Mouse (Mus musculus) myocyte (in vitro differentiated cells): ENCODE data around the gene Adpgk.

Experiments used
- REST ChIP-seq: IDR thresholded peaks from one replicate; pipeline ENCODE4 v1.6.1; 2011; ENCODE audit warnings: mild to moderate bottlenecking, control low read depth, moderate library complexity; ENCODE audit not compliant: insufficient read depth, insufficient read length
- SRF ChIP-seq: IDR thresholded peaks from one replicate; pipeline ENCODE4 v1.6.1; 2011; ENCODE audit warnings: low read depth; ENCODE audit not compliant: control insufficient read depth, insufficient read length

DNA sequence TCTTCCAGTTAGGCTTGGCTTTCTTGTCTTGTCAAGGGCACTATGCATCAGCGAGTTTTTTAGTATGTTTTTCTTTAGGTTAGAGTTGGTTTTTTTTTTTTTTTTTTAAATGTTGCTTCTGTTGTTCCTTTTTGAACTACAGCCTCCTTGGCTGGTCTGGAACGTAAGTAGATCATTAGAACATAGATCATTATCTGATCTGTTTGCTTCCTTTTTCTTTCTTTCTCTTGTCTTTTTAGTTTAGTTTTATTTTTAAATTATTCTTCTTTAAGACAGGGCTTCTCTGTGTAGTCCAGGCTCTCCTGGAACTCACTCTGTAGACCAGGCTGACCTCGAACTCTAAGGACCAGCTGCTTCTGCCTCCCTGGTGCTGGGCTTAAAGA lies 1.1 kb downstream of the Adpgk start:
- TF ChIP-seq REST, result no peak
- no peak for TF ChIP-seq SRF
